Mouse (Mus musculus) megakaryocyte-erythroid progenitor cell, adult 5-6 weeks (primary cell): ENCODE results near the gene Slc11a1. TPM values are rescaled to one million over a fixed set of nuclear protein-coding genes. Genes with fewer than 3 reads are reported as not detected.
"Not testable (repeated sequence)": the region's sequence is repeated elsewhere in the genome, so short reads cannot be mapped to it uniquely, and the experiment has no call there.

ENCODE experiments used
- ATAC-seq: replicated peaks from 2 replicates; pipeline ENCODE4 v1.8.0; 2016; ENCODE audit warnings: mild to moderate bottlenecking, inconsistent platforms; ENCODE audit not compliant: severe bottlenecking, poor library complexity, low FRiP score, low TSS enrichment
- total RNA-seq, 2 experiments: library from RNA; stranded (forward) in 1 of 2; stranded (reverse) in 1 of 2; fragments of 200-1000, 215-1000 nt in 1 of 2; fragments of >200 nt in 1 of 2; fragmentation: Nextera tagmentation in 1 of 2; gene quantifications; 2 replicates each; pipeline ENCODE4 v1.2.3; 2014 to 2017

The Slc11a1 gene
- total RNA-seq (2014; fragmentation: Nextera tagmentation) = not detected in 2 replicates
- 0.42 TPM in 1 of 2 replicates, not detected in the other for total RNA-seq (2017)

- no peak for ATAC-seq
These were observed at the start of gene Slc11a1 for GRCm38 (mm10) chr1:74374980-74375379. Slc11a1 (plus strand) TSS chr1:74375195.

DNA sequence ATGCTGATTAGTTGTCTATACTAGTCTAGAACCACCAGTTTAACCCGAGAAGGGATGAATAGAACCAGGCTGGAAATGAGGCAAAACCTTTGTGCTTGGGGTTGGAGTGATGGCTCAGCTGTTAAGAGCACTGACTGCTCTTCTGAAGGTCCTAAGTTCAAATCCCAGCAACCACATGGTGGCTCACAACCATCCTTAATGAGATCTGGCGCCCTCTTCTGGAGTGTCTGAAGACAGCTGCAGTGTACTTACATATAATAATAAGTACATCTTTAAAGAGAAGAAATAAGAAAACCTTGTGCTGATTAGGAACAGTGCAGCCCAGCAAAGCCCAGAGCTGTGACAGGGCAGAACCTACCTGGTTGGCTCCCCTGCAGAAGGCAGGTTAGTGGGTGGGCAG, 48.1 kb upstream of the Slc11a1 start:
- not testable (repeated sequence) for ATAC-seq

DNA sequence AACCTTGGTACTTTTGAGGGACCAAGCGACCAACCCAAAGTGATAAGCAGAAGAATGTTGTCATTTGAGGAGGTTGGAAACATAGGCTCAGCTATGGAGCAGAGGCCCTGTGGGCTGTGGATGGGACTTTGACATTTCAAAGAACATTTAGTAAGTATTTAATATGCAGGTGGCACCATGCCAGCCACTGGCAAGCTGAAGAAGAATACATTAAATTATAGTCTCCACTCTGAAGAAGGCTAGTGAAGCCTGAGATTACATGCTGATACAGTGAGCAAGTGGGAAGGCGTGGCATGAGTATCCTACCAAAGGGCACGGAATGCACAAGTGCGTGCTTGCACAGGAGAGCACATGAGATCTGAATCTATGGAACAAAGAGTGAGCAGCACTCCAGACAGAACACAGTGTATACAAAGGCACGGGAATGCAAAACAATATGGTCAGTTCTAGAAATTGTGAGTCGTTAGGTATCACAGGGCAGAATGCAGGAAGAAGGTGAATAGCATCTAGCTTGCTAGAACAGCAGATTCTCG, 45.0 kb upstream of the Slc11a1 start:
- no peak for ATAC-seq

DNA sequence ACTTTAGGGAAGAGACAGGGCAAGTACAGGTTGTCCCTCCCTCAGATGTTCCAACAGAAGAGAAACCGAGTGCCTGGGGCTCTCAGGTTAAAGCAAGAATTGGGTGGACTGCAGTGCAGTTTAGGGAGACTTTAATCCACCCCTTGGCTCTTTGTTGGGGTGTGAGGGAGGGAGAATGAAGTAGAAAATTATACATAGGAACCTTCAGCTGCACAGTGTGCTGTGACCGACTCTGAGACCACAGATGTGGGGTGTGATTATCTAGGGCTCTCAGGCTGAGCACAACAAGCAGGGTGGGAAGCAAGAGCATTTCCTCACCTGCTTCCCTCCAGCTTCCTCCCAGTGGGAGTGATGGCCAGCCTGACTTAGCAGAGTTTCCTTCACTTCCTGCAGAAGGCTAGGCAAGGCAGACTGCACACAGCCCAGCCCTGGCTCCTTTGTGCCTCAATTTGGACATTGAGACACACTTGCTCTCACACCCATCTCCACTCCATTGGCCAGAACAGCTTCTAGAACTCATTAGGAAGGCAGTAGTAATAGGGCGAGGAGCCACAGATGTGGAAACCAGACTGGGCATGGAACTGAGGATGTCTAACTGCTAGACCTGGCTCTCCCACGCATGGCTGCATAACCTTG, 43.8 kb upstream of the Slc11a1 start:
- peak; percentile 25 for ATAC-seq

DNA sequence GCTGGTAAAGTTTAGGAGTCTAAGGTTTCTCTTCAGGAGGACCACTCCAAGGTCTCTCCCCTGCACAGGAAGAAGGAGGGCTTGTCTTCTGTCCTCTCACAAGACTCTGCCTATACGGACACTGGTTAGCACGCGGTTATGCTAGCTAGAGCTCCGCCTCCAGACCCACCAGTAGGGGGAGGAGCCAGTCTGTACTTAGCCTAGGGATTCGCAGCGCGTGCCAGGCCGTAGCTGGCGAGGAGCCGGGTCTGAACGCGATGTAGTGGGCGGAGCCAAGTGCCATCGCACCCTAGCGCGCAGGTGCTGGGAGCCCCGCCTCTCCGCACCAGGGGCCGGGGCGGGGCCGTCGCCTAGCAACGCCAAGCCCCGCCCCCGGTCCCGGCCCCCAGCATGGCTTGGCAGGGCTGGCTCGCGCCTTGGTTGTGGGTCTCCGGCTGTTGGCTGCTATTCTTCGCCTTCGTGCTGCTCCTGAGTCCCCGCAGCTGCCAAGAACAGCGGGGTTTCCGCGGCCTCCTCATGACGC, 42.7 kb upstream of the Slc11a1 start:
- ATAC-seq = peak; percentile 81

DNA sequence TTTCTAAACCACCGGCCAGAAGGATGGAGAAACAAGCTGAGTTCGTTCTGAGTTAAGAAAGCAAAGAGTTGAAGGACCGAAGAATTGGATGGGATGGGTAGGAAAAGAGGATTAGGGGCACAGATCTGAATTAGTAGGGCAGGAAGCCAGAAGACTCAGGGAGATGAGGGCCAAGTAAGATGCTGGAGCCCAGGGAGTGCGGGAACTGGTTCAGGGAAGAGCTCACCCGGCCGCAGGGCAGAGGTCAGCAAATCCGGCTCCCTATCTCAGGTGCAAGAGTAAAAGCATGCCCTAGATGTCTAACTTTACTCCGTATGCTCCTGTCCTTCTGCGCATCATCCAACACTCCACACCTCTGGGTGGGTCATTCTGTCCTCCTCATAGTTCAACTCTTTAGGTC, 42.1 kb upstream of the Slc11a1 start:
- ATAC-seq = no peak

GRCm38 (mm10) chr1:74334607-74335006, 40.4 kb upstream of the Slc11a1 start:
- no peak for ATAC-seq

GRCm38 (mm10) chr1:74335033-74335432, 40.0 kb upstream of the Slc11a1 start:
- no peak for ATAC-seq

- no peak for ATAC-seq
These were observed 39.4 kb upstream of the Slc11a1 start for GRCm38 (mm10) chr1:74335436-74336170.

DNA sequence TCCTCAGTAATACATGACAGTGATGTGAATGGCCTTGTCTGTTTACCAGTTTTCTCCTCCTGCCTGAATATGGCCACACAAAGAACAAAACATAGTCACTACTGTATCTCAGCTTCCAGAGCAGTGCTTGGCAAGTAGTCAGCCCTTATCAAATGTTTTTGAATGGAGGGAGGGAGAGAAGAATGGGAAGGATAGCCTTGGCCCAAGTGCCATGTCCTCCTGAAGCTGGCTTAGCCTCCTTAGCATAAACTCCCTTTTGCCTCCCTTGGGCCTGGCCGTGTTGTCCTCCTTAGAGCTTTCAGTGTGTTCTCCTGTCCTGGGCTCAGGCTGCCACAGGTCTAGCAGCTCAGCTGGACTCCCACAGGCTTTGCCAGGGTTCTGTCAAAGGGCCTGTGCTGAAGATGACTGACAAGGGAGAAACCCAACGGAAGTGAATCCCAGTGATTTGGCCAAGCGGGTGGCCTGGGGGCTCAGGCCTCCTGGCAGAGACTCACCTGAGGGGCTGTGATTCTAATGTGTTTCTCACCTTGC, 37.7 kb upstream of the Slc11a1 start:
- ATAC-seq = no peak

- ATAC-seq = no peak
These were observed 37.0 kb upstream of the Slc11a1 start for GRCm38 (mm10) chr1:74338013-74338412.

- ATAC-seq = no peak
These were observed 36.4 kb upstream of the Slc11a1 start for GRCm38 (mm10) chr1:74338626-74339025.

DNA sequence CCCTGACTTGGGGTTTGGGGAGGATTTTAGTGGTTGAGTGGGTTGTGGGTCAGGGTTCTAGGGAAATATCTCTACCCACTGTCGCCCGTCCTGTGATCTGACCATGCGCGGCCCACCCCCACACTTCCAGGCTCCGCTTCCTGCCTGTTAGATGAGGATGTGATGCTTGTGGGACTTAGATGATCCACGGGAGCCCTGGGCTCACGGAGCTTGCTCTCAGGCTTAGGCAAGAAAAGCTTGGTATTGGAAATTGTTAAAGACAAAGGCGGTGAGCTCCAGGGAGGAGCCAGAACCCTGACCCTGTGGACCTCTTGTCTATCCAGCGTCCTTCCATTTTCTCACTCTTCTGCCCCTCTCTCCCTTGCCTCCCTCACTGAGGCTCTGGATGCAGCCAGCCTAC, 35.1 kb upstream of the Slc11a1 start:
- ATAC-seq = no peak

GRCm38 (mm10) chr1:74340361-74340764, 34.6 kb upstream of the Slc11a1 start:
- peak; percentile 23; the same call in 1 of the 2 replicates for ATAC-seq

- not testable (repeated sequence) for ATAC-seq
These were observed 34.0 kb upstream of the Slc11a1 start for GRCm38 (mm10) chr1:74340992-74341391.

DNA sequence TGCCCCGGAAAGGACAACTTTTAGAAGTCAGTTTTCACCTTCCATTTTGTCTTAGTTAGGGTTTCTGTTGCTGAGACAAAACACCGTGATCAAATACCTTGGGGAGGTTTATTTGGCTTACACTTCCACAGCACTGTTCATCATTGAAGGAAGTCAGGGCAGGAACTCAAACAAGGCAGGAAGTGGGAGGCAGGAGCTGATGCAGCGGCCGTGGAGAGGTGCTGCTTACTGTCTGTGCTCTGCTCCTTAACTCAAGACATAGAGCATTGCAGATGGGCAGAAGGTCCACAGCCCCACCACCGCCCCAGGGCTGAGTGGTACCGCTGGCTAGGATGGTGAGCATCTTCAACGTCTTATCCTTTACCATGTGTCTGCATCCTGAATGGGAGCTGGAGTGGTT, 33.1 kb upstream of the Slc11a1 start:
- no peak for ATAC-seq

GRCm38 (mm10) chr1:74342308-74342707, 32.7 kb upstream of the Slc11a1 start:
- no peak for ATAC-seq

DNA sequence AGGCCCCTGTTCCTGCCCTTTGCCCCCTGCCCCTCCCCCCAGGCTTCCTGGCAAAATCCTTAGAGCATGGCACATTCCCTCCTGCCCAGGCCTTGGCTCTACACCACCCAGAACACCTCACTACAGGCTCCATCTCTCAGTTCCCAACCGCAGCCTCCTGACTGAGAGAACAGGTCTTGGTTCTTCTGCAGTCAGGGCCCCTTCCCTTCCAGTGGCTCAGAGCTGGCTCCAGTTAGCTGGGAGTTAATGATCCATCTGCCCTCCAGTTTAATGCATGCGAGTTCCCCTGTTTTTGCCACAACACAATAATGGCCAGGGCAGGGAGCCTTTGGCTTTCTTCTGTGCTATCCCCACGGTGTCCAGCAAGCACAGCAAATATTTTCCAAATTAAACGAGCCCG, 31.8 kb upstream of the Slc11a1 start:
- ATAC-seq = no peak

GRCm38 (mm10) chr1:74344163-74344916, 30.7 kb upstream of the Slc11a1 start:
- no peak for ATAC-seq
